Mouse (Mus musculus): ENCODE measurements at regions not wholly inside any gene's neighbourhood (a gene's known extent, or its start where the extent isn't known, plus 50 kb on each side); places are given as distances from the start of the nearest gene placed in this dataset.

DNA sequence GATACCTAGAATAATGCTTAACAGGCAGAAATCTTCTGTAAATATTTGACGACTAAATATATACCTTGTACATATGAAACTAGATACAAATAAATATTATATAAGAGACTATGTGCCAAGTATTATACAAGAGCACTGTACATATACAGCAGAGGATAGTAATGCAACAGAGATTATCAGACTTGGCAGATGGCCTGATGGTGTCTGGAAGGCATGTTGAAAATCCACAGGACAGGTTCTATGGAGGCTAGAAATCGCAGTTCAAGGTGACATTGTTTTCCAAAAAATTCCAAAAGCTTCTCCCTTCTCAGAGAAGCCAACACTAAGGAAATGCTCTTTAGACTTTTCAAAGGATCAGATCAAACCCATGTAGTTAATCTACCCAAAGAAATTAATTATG lies 126.9 kb upstream of the Mrps30 start:
- ATAC-seq (replicated peaks; ENCODE audit: low FRiP score) (no peak), DNase-seq (ENCODE audit: low spot score) (no peak)
- 82% methylated on average over 2 of the region's 2 CpGs for WGBS

DNA sequence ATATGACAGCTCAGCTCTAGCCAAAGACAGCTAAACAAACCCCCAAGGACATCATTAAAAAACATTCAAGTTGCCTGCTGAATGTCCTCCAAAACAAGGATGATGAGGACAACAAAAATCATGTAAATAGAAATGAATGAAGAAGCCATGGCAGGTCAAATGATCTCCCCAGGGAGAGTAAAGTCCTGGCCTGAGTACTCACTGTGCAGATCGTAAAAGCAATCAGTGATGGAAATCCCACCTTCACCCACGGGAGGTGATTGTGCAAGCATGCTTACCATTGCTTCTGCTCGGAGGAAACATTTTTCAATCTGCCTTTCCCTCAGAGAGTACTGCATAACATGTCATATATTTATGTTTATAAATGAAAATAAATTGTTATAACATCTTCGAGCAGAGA lies 119.1 kb upstream of the Mrps30 start:
- H3K27ac ChIP-seq (ENCODE audit: low read depth, low read length) = no peak overlapping the region
- ATAC-seq (replicated peaks; ENCODE audit: low FRiP score) = no peak
- no peaks in the 10 kb centered on the region for H3K27me3 ChIP-seq (replicated peaks; ENCODE audit: control insufficient read depth, insufficient read depth, low read length)
- H3K4me1 ChIP-seq (replicated peaks; ENCODE audit: control insufficient read depth, insufficient read depth, low read length) = no peaks in the 10 kb centered on the region
- H3K4me2 ChIP-seq = no peak overlapping the region
- WGBS = 76% methylated on average over 4 of the region's 4 CpGs
- H3K4me3 ChIP-seq (ENCODE audit: low read depth, low read length) = no peak overlapping the region
- no peaks in the 10 kb centered on the region for H3K9me3 ChIP-seq (ENCODE audit: control insufficient read depth, low read length)
- H3K36me3 ChIP-seq (ENCODE audit: control insufficient read depth, insufficient read depth, low read length) = no peaks in the 10 kb centered on the region
- DNase-seq (ENCODE audit: low spot score) = no peak
- H3K9ac ChIP-seq (ENCODE audit: low read depth, low read length) = no peak overlapping the region

More for the DNA sequence above, 126.9 kb upstream of the Mrps30 start:
- Histone ChIP-seq H3K4me2 (no peak overlapping the region), H3K9ac (ENCODE audit: low read depth, low read length) (no peak overlapping the region), H3K27me3 (replicated peaks; ENCODE audit: control insufficient read depth, insufficient read depth, low read length) (no peaks in the 10 kb centered on the region), H3K27ac (ENCODE audit: low read depth, low read length) (no peak overlapping the region), H3K4me3 (ENCODE audit: low read depth, low read length) (no peak overlapping the region), H3K36me3 (ENCODE audit: control insufficient read depth, insufficient read depth, low read length) (no peaks in the 10 kb centered on the region), H3K4me1 (replicated peaks; ENCODE audit: control insufficient read depth, insufficient read depth, low read length) (no peaks in the 10 kb centered on the region), H3K9me3 (ENCODE audit: control insufficient read depth, low read length) (no peaks in the 10 kb centered on the region)

DNA sequence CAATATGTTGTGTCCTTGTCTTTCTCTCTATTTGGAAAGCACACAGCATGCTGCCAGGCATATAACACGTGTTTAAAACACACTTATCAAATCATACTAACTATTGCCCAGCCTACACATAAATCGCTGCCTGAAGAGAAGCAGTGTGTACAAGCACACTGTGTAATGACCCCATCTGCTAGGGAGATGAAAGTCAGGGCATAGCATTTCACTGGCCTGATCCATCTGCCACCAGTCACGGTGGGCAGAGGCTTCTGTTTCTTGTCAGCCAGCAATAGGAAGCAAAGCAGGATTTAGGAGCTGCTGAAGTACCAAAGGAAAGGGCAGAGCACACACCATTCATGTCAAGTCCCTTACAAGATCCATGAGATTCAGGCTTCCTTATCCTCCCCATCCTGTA lies 103.6 kb upstream of the Mrps30 start:
- 45% methylated on average over 3 of the region's 3 CpGs for WGBS
- Histone ChIP-seq H3K27ac (ENCODE audit: low read depth, low read length) (no peak overlapping the region), H3K27me3 (replicated peaks; ENCODE audit: control insufficient read depth, insufficient read depth, low read length) (no peaks in the 10 kb centered on the region), H3K9ac (ENCODE audit: low read depth, low read length) (no peak overlapping the region), H3K36me3 (ENCODE audit: control insufficient read depth, insufficient read depth, low read length) (no peaks in the 10 kb centered on the region), H3K4me1 (replicated peaks; ENCODE audit: control insufficient read depth, insufficient read depth, low read length) (no peaks in the 10 kb centered on the region), H3K4me3 (ENCODE audit: low read depth, low read length) (no peak overlapping the region), H3K4me2 (no peak overlapping the region), H3K9me3 (ENCODE audit: control insufficient read depth, low read length) (no peaks in the 10 kb centered on the region)
- DNase-seq (ENCODE audit: low spot score) (no peak), ATAC-seq (replicated peaks; ENCODE audit: low FRiP score) (no peak)

DNA sequence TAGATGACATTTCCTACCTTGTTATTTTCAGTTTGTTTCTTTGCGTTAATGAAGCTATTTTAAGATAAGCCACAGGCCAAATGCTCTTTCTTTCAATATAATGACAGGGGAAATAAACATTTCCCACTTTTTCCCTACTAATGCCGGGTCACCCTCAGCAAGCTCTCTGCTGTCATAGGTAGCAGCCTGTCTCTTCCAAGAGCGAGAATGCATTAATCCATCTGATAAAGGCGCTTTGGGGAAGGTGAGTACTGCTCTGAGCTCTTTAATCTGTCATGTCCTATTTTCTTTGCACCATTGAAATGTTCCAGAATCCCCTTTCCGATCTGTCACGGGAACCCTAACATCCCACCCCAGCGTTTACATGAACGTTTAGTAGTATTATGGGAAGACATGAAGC lies 96.0 kb upstream of the Mrps30 start:
- no peak overlapping the region for H3K4me3 ChIP-seq (ENCODE audit: low read depth, low read length)
- no peaks in the 10 kb centered on the region for H3K36me3 ChIP-seq (ENCODE audit: control insufficient read depth, insufficient read depth, low read length)
- no peaks in the 10 kb centered on the region for H3K4me1 ChIP-seq (replicated peaks; ENCODE audit: control insufficient read depth, insufficient read depth, low read length)
- ATAC-seq (replicated peaks; ENCODE audit: low FRiP score) (no peak), DNase-seq (ENCODE audit: low spot score) (no peak)
- H3K9me3 ChIP-seq (ENCODE audit: control insufficient read depth, low read length) = no peaks in the 10 kb centered on the region
- no peak overlapping the region for H3K4me2 ChIP-seq
- H3K27ac ChIP-seq (ENCODE audit: low read depth, low read length) = no peak overlapping the region
- WGBS = 59% methylated on average over 8 of the region's 8 CpGs
- H3K9ac ChIP-seq (ENCODE audit: low read depth, low read length) = no peak overlapping the region
- no peaks in the 10 kb centered on the region for H3K27me3 ChIP-seq (replicated peaks; ENCODE audit: control insufficient read depth, insufficient read depth, low read length)

DNA sequence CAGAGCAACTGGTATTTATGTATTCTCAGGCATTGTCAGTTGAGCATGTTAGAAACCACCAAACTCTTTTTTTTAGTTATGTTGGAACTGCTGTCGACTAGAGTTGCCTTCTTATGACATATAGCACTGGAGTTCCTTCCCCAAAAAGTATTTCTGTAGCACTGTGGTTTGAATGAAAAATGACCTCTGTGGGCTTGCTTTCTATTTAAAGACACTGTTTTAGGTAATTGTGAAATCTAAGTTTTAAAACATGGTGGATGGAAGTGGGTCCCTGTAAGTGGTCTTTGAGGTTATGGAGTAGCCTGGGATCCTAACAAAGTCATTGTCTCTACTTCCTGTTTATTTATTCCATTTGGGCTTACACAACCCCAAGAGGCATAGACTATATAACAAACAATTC lies 93.2 kb upstream of the Mrps30 start:
- 43% methylated on average over 1 of the region's 1 CpGs for WGBS
- ATAC-seq (replicated peaks; ENCODE audit: low FRiP score) (no peak), DNase-seq (ENCODE audit: low spot score) (no peak)
- Histone ChIP-seq H3K4me2 (no peak overlapping the region), H3K9ac (ENCODE audit: low read depth, low read length) (no peak overlapping the region), H3K9me3 (ENCODE audit: control insufficient read depth, low read length) (no peaks in the 10 kb centered on the region), H3K27ac (ENCODE audit: low read depth, low read length) (no peak overlapping the region), H3K27me3 (replicated peaks; ENCODE audit: control insufficient read depth, insufficient read depth, low read length) (no peaks in the 10 kb centered on the region), H3K4me1 (replicated peaks; ENCODE audit: control insufficient read depth, insufficient read depth, low read length) (no peaks in the 10 kb centered on the region), H3K4me3 (ENCODE audit: low read depth, low read length) (no peak overlapping the region), H3K36me3 (ENCODE audit: control insufficient read depth, insufficient read depth, low read length) (no peaks in the 10 kb centered on the region)

DNA sequence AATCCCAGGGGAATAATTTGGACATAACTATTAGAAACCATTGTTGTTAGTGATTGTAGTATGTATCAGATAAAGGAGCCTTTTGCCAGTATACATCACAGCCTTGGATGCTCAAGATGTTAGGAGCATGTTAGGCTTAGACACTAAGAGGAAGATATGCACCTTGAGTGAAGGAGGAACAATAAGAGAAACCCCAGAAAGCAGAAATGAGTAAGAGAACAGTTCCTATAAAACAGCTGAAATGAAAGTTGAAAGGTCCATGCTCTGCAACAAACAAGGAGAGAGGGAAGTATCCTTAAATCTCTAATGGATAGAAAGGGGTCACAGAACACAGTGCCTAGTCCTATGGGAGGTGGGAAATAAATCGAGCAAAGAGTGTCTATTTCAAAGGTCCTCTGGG lies 91.4 kb upstream of the Mrps30 start:
- ATAC-seq (replicated peaks; ENCODE audit: low FRiP score) = no peak
- WGBS = 71% methylated on average over 1 of the region's 1 CpGs

DNA sequence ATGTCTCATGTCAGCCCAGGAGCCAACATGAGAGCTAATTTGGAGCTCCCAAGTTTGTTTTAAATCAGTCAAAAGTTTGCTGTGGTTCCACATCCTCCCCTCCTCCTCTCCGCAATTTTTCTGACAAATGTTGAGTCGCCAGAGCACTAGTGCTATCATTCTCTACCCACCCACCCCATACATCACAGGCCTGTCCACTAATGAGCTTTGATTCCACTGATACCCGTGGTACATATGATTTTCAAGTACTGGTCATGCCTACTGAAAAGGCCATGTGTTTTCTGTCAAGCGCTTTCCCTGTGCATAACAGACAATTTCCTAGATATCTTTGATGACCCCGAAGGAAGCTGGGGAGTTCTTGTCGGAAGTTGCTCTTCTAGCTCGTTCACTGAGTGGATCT lies 85.5 kb upstream of the Mrps30 start:
- DNase-seq (ENCODE audit: low spot score) (no peak), ATAC-seq (replicated peaks; ENCODE audit: low FRiP score) (peak; percentile 64; the same call in 1 of the 2 replicates)
- Histone ChIP-seq H3K4me3 (ENCODE audit: low read depth, low read length) (no peak overlapping the region), H3K9me3 (ENCODE audit: control insufficient read depth, low read length) (no peaks in the 10 kb centered on the region), H3K27ac (ENCODE audit: low read depth, low read length) (no peak overlapping the region), H3K4me2 (no peak overlapping the region), H3K9ac (ENCODE audit: low read depth, low read length) (no peak overlapping the region), H3K27me3 (replicated peaks; ENCODE audit: control insufficient read depth, insufficient read depth, low read length) (no peaks in the 10 kb centered on the region), H3K4me1 (replicated peaks; ENCODE audit: control insufficient read depth, insufficient read depth, low read length) (no peaks in the 10 kb centered on the region), H3K36me3 (ENCODE audit: control insufficient read depth, insufficient read depth, low read length) (no peaks in the 10 kb centered on the region)
- 60% methylated on average over 7 of the region's 7 CpGs for WGBS

More for the DNA sequence above, 91.4 kb upstream of the Mrps30 start:
- no peaks in the 10 kb centered on the region for H3K9me3 ChIP-seq (ENCODE audit: control insufficient read depth, low read length)
- no peak overlapping the region for H3K27ac ChIP-seq (ENCODE audit: low read depth, low read length)
- H3K4me3 ChIP-seq (ENCODE audit: low read depth, low read length) = no peak overlapping the region
- H3K36me3 ChIP-seq (ENCODE audit: control insufficient read depth, insufficient read depth, low read length) = no peaks in the 10 kb centered on the region
- DNase-seq (ENCODE audit: low spot score) = no peak
- H3K9ac ChIP-seq (ENCODE audit: low read depth, low read length) = no peak overlapping the region
- no peak overlapping the region for H3K4me2 ChIP-seq
- no peaks in the 10 kb centered on the region for H3K27me3 ChIP-seq (replicated peaks; ENCODE audit: control insufficient read depth, insufficient read depth, low read length)
- no peaks in the 10 kb centered on the region for H3K4me1 ChIP-seq (replicated peaks; ENCODE audit: control insufficient read depth, insufficient read depth, low read length)

DNA sequence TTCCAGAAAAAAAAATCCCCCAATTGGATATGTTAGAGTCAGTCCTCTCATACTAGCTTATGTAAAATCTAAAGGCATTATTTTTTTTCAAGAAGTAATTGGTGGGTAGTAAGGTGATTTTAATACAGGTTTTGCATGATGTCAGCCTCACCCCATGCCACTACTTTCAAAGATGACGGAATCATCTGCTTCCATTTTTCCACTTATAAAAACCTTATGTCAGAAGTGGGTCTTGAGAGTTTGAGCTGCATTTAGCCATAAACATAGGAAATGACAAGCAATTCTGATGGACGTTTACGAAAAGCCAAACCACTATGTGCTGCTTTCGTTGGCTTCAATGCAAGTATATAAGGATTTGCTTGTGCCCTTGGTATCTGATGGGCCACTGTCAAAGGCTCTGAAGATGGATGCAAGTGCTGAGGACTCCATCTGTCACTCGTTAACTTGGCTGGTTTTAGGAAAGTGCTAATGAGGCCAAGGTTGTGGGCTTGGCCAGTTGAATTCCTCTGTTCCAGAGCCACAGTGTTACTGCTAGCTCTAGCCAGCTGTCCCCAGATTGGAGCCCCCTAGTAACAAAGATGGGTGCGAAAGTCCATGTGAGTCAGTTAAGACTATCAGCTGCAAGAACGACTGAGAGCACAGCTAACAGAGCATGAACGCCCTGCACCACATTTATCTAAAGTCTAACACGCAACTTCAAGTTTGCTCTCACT lies 72.8 kb upstream of the Mrps30 start:
- no peaks in the 10 kb centered on the region for H3K4me1 ChIP-seq (replicated peaks; ENCODE audit: control insufficient read depth, insufficient read depth, low read length)
- H3K36me3 ChIP-seq (ENCODE audit: control insufficient read depth, insufficient read depth, low read length) = no peaks in the 10 kb centered on the region
- H3K9me3 ChIP-seq (ENCODE audit: control insufficient read depth, low read length) = no peaks in the 10 kb centered on the region
- no peaks in the 10 kb centered on the region for H3K27me3 ChIP-seq (replicated peaks; ENCODE audit: control insufficient read depth, insufficient read depth, low read length)
- H3K4me2 ChIP-seq = no peak overlapping the region
- H3K9ac ChIP-seq (ENCODE audit: low read depth, low read length) = no peak overlapping the region
- no peak for DNase-seq (ENCODE audit: low spot score)
- H3K4me3 ChIP-seq (ENCODE audit: low read depth, low read length) = no peak overlapping the region
- 72% methylated on average over 9 of the region's 9 CpGs for WGBS
- ATAC-seq (replicated peaks; ENCODE audit: low FRiP score) = no peak
- H3K27ac ChIP-seq (ENCODE audit: low read depth, low read length) = no peak overlapping the region

DNA sequence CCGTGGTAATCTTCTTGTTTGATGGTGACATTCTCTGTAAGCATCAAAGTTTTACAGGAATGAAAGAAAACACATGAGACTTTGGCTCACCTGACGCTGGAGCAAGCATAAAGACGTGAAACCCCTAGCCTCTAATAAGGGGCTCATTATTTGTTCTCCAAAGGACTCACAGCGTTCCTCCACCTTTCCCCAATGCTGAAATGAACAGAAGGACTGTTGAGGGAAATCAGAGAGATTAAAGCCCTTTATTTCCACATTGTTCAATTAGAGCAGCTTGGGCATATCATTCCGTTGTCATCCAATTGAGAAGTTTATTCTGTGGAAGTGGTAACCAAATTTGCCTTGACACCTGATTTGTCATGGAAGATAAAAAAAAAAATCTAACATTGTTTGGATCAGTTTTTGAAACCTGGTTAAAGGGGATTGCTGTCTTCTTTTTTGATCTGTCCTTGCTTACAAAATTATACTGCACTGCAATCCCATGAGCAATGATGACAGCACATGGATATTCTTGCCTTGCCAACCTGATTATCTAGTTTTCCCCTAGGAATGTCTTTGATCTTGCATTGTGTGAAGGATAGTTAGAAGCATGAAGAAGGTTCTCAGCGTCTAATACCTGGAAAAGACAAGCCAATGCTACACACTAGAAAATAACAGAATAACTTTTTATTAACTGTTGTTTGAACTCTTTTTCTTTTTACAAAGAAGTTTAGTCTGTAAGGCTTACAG lies 62.1 kb upstream of the Mrps30 start:
- 68% methylated on average over 6 of the region's 6 CpGs for WGBS
- no peak for ATAC-seq (replicated peaks; ENCODE audit: low FRiP score)
- H3K4me1 ChIP-seq (replicated peaks; ENCODE audit: control insufficient read depth, insufficient read depth, low read length) = no peaks in the 10 kb centered on the region

More for the DNA sequence above, 62.1 kb upstream of the Mrps30 start:
- Histone ChIP-seq H3K27ac (ENCODE audit: low read depth, low read length) (no peak overlapping the region), H3K4me3 (ENCODE audit: low read depth, low read length) (no peak overlapping the region), H3K36me3 (ENCODE audit: control insufficient read depth, insufficient read depth, low read length) (no peaks in the 10 kb centered on the region), H3K9ac (ENCODE audit: low read depth, low read length) (no peak overlapping the region), H3K4me2 (no peak overlapping the region), H3K9me3 (ENCODE audit: control insufficient read depth, low read length) (no peaks in the 10 kb centered on the region), H3K27me3 (replicated peaks; ENCODE audit: control insufficient read depth, insufficient read depth, low read length) (no peaks in the 10 kb centered on the region)
- DNase-seq (ENCODE audit: low spot score) = no peak

All from liver, embryonic 11.5 days (tissue).